Mouse (Mus musculus) midbrain, embryonic 13.5 days (tissue): ENCODE measurements around the gene Mkln1. TPM values are rescaled to one million over a fixed set of nuclear protein-coding genes. Genes with fewer than 3 reads are reported as not detected.
A peak's percentile ranks its signal among the peaks of the same experiment; 100 is the strongest.

Experiments used
- ATAC-seq: fragments of 200-750 bp; cut with Nextera tagmentation; 2 replicates; pipeline ENCODE4 v1.8.0; 2017; ENCODE audit warnings: mild to moderate bottlenecking, moderate TSS enrichment, moderate library complexity
- H3K27ac ChIP-seq: fragments of 300-500 bp; sonication (generic); 2 replicates; pipeline ENCODE4 v1.5.1; 2015; ENCODE audit warnings: inconsistent platforms, mild to moderate bottlenecking, moderate library complexity
- H3K27me3 ChIP-seq: fragments of 300-500 bp; sonication (generic); 2 replicates; pipeline ENCODE4 v1.6.1; 2015; ENCODE audit warnings: mild to moderate bottlenecking, inconsistent platforms
- H3K36me3 ChIP-seq: fragments of 300-500 bp; sonication (generic); 2 replicates; pipeline ENCODE4 v1.6.1; 2015; ENCODE audit warnings: mild to moderate bottlenecking, inconsistent platforms
- H3K4me1 ChIP-seq: fragments of 300-500 bp; sonication (generic); replicated peaks from 2 replicates; pipeline ENCODE4 v1.6.1; 2015; ENCODE audit warnings: inconsistent platforms
- H3K4me2 ChIP-seq: fragments of 300-500 bp; sonication (generic); replicated peaks from 2 replicates; pipeline ENCODE4 v1.6.1; 2015; ENCODE audit warnings: moderate library complexity, mild to moderate bottlenecking, inconsistent platforms
- H3K4me3 ChIP-seq: fragments of 300-500 bp; sonication (generic); replicated peaks from 2 replicates; pipeline ENCODE4 v1.5.1; 2015; ENCODE audit warnings: mild to moderate bottlenecking, inconsistent platforms
- H3K9ac ChIP-seq: fragments of 300-500 bp; sonication (generic); replicated peaks from 2 replicates; pipeline ENCODE4 v1.6.1; 2015; ENCODE audit warnings: mild to moderate bottlenecking, inconsistent platforms
- H3K9me3 ChIP-seq: fragments of 300-500 bp; sonication (generic); 2 replicates; pipeline ENCODE4 v1.6.1; 2016; ENCODE audit warnings: mild to moderate bottlenecking, inconsistent platforms
- WGBS: fragments of 180-500 bp; shearing (Covaris S2); methylation state at CpG from one replicate; pipeline ENCODE4 v1.1.7; 2015; 5-methylcytosine and 5-hydroxymethylcytosine counted together
- polyA plus RNA-seq: library from polyadenylated mRNA; unstranded; fragments of >200 nt; fragmentation: Nextera tagmentation; extraction: Ambion mirVana; gene quantifications from 2 replicates; pipeline ENCODE4 v1.2.1, GENCODE M21; 2015

Gene Mkln1
- polyA plus RNA-seq, 1 experiment from 2014 or later: 167 TPM

- H3K27ac ChIP-seq: peak overlapping the region; percentile 2; the same call in 1 of the 2 replicates
- WGBS: 80% methylated on average over 7 of the region's 7 CpGs
- H3K36me3 ChIP-seq: peaks cover 28% of the 10 kb centered on the region
Measured at GRCm38 (mm10) chr6:31520486-31521215, 122.1 kb downstream of the Mkln1 start.

GRCm38 (mm10) chr6:31521491-31522355 is 123.2 kb downstream of the Mkln1 start:
- 87% methylated on average over 8 of the region's 8 CpGs for WGBS
- no peak overlapping the region for H3K9ac ChIP-seq
- H3K27me3 ChIP-seq: no peaks in the 10 kb centered on the region
- no peaks in the 10 kb centered on the region for H3K9me3 ChIP-seq
- H3K27ac ChIP-seq: peak overlapping the region; percentile 2; the same call in 1 of the 2 replicates
- ATAC-seq: no peak
- H3K4me2 ChIP-seq: no peak overlapping the region
- no peak overlapping the region for H3K4me3 ChIP-seq
- peaks cover 19% of the 10 kb centered on the region for H3K4me1 ChIP-seq
- H3K36me3 ChIP-seq: peaks cover 39% of the 10 kb centered on the region

More at GRCm38 (mm10) chr6:31520486-31521215, 122.1 kb downstream of the Mkln1 start:
- Histone ChIP-seq H3K27me3 (no peaks in the 10 kb centered on the region), H3K4me1 (peaks cover 19% of the 10 kb centered on the region), H3K9me3 (no peaks in the 10 kb centered on the region), H3K9ac (no peak overlapping the region), H3K4me3 (no peak overlapping the region), H3K4me2 (no peak overlapping the region)
- no peak for ATAC-seq

GRCm38 (mm10) chr6:31522478-31522877 is 123.9 kb downstream of the Mkln1 start:
- H3K4me2 ChIP-seq: no peak overlapping the region
- no peak for ATAC-seq
- H3K36me3 ChIP-seq: peaks cover 42% of the 10 kb centered on the region
- H3K4me1 ChIP-seq: peaks cover 19% of the 10 kb centered on the region
- H3K27me3 ChIP-seq: no peaks in the 10 kb centered on the region
- H3K9ac ChIP-seq: no peak overlapping the region
- no peaks in the 10 kb centered on the region for H3K9me3 ChIP-seq
- no peak overlapping the region for H3K4me3 ChIP-seq
- no peak overlapping the region for H3K27ac ChIP-seq
- 91% methylated on average over 4 of the region's 4 CpGs for WGBS

GRCm38 (mm10) chr6:31523039-31523438 is 124.5 kb downstream of the Mkln1 start:
- Histone ChIP-seq H3K27me3 (no peaks in the 10 kb centered on the region), H3K9me3 (no peaks in the 10 kb centered on the region), H3K4me3 (no peak overlapping the region), H3K4me1 (peaks cover 19% of the 10 kb centered on the region), H3K9ac (no peak overlapping the region), H3K4me2 (no peak overlapping the region), H3K27ac (no peak overlapping the region), H3K36me3 (peaks cover 43% of the 10 kb centered on the region)
- WGBS: 52% methylated on average over 5 of the region's 5 CpGs
- no peak for ATAC-seq

- no peak for ATAC-seq
- Histone ChIP-seq H3K27me3 (no peaks in the 10 kb centered on the region), H3K4me2 (no peak overlapping the region), H3K9ac (no peak overlapping the region), H3K27ac (no peak overlapping the region), H3K4me1 (peaks cover 19% of the 10 kb centered on the region), H3K9me3 (no peaks in the 10 kb centered on the region), H3K4me3 (no peak overlapping the region), H3K36me3 (peaks cover 48% of the 10 kb centered on the region)
- WGBS: 91% methylated on average over 4 of the region's 4 CpGs
Measured at GRCm38 (mm10) chr6:31523657-31524056, 125.1 kb downstream of the Mkln1 start.

- Histone ChIP-seq H3K4me2 (no peak overlapping the region), H3K9me3 (no peaks in the 10 kb centered on the region), H3K4me3 (no peak overlapping the region), H3K9ac (no peak overlapping the region), H3K27me3 (no peaks in the 10 kb centered on the region), H3K27ac (no peak overlapping the region), H3K4me1 (peaks cover 19% of the 10 kb centered on the region), H3K36me3 (peaks cover 51% of the 10 kb centered on the region)
- 93% methylated on average over 13 of the region's 13 CpGs for WGBS
- no peak for ATAC-seq
Measured at GRCm38 (mm10) chr6:31524121-31524520, 125.6 kb downstream of the Mkln1 start.

- H3K9me3 ChIP-seq: no peaks in the 10 kb centered on the region
- H3K4me3 ChIP-seq: no peak overlapping the region
- H3K4me1 ChIP-seq: peaks cover 19% of the 10 kb centered on the region
- no peak overlapping the region for H3K9ac ChIP-seq
- H3K4me2 ChIP-seq: no peak overlapping the region
- 88% methylated on average over 8 of the region's 8 CpGs for WGBS
- H3K27me3 ChIP-seq: no peaks in the 10 kb centered on the region
- ATAC-seq: no peak
- H3K36me3 ChIP-seq: peaks cover 51% of the 10 kb centered on the region
- H3K27ac ChIP-seq: no peak overlapping the region
Measured at GRCm38 (mm10) chr6:31524647-31525046, 126.1 kb downstream of the Mkln1 start.

- no peak overlapping the region for H3K4me2 ChIP-seq
- WGBS: 71% methylated on average over 6 of the region's 6 CpGs
- H3K27me3 ChIP-seq: no peaks in the 10 kb centered on the region
- H3K36me3 ChIP-seq: peaks cover 51% of the 10 kb centered on the region
- peaks cover 19% of the 10 kb centered on the region for H3K4me1 ChIP-seq
- no peak overlapping the region for H3K9ac ChIP-seq
- H3K27ac ChIP-seq: no peak overlapping the region
- no peak overlapping the region for H3K4me3 ChIP-seq
- peak; percentile 64; the same call in 1 of the 2 replicates for ATAC-seq
- no peaks in the 10 kb centered on the region for H3K9me3 ChIP-seq
Measured at GRCm38 (mm10) chr6:31525231-31525900, 126.8 kb downstream of the Mkln1 start.

- no peak for ATAC-seq
- Histone ChIP-seq H3K9me3 (no peaks in the 10 kb centered on the region), H3K27ac (no peak overlapping the region), H3K4me1 (peaks cover 13% of the 10 kb centered on the region; the same call in 1 of the 2 replicates), H3K27me3 (no peaks in the 10 kb centered on the region), H3K9ac (no peak overlapping the region), H3K4me3 (no peak overlapping the region), H3K4me2 (no peak overlapping the region), H3K36me3 (peaks cover 51% of the 10 kb centered on the region)
- WGBS: 89% methylated on average over 5 of the region's 5 CpGs
Measured at GRCm38 (mm10) chr6:31526929-31527328, 128.4 kb downstream of the Mkln1 start.

- Histone ChIP-seq H3K9me3 (no peaks in the 10 kb centered on the region), H3K4me3 (no peak overlapping the region), H3K27me3 (no peaks in the 10 kb centered on the region), H3K27ac (no peak overlapping the region), H3K9ac (no peak overlapping the region), H3K36me3 (peaks cover 44% of the 10 kb centered on the region), H3K4me2 (no peak overlapping the region), H3K4me1 (peaks cover 10% of the 10 kb centered on the region; the same call in 1 of the 2 replicates)
- 75% methylated on average over 7 of the region's 7 CpGs for WGBS
- ATAC-seq: no peak
Measured at GRCm38 (mm10) chr6:31527897-31528296, 129.4 kb downstream of the Mkln1 start.

GRCm38 (mm10) chr6:31528339-31528738 is 129.8 kb downstream of the Mkln1 start:
- WGBS: 91% methylated on average over 5 of the region's 5 CpGs
- no peak overlapping the region for H3K4me3 ChIP-seq
- peaks cover 43% of the 10 kb centered on the region for H3K36me3 ChIP-seq
- no peak overlapping the region for H3K9ac ChIP-seq
- no peaks in the 10 kb centered on the region for H3K9me3 ChIP-seq
- H3K4me2 ChIP-seq: no peak overlapping the region
- no peak overlapping the region for H3K27ac ChIP-seq
- H3K27me3 ChIP-seq: no peaks in the 10 kb centered on the region
- 0 out of 2 replicates have a peak, but pooled peaks cover 9% of the 10 kb centered on the region for H3K4me1 ChIP-seq
- ATAC-seq: no peak

- WGBS: 92% methylated on average over 3 of the region's 3 CpGs
- peaks cover 11% of the 10 kb centered on the region for H3K36me3 ChIP-seq
Measured at GRCm38 (mm10) chr6:31531880-31532279, 133.3 kb downstream of the Mkln1 start.

More at GRCm38 (mm10) chr6:31531880-31532279, 133.3 kb downstream of the Mkln1 start:
- no peak overlapping the region for H3K9ac ChIP-seq
- no peak overlapping the region for H3K4me2 ChIP-seq
- no peaks in the 10 kb centered on the region for H3K9me3 ChIP-seq
- no peak overlapping the region for H3K27ac ChIP-seq
- H3K27me3 ChIP-seq: no peaks in the 10 kb centered on the region
- no peak overlapping the region for H3K4me3 ChIP-seq
- no peak for ATAC-seq
- H3K4me1 ChIP-seq: 0 out of 2 replicates have a peak, but pooled peaks cover 6% of the 10 kb centered on the region
